Mouse (Mus musculus): ENCODE measurements around the gene Wdr81. TPM values are rescaled to one million over a fixed set of nuclear protein-coding genes. Genes with fewer than 3 reads are reported as not detected.

Wdr81 gene
- polyA plus RNA-seq, 1 experiment from 2014 or later: 4.9 TPM

DNA sequence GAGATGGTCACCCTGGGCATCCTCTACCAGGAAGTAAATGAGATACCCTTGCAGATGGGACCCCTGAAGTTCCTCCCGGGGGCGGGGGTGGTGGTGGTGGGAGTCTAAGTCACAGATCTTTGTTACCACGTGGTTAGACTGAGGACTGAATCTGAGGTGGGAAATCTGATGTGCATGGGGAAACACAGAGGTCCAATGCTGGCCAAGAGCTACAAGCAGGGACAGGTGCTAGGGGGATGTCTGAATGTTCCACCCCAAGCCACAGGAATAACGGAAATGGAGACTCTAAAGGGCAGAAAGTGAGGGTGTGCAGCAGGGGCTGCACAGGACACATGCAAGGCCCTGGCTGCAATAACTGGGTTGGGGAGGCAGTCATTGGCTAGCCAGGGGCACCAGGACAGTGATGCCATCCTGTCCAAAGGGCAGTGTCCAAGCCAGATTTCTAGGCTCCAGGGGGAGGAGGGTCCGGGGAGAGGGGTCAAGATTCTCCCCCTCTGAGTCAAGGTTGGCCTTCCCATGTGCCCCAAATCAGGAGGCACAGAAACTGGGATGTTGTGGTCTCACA, 33.6 kb downstream of the Wdr81 start:
- ATAC-seq (no peak), DNase-seq (ENCODE audit: low spot score) (no peak)
- H3K9me3 ChIP-seq (replicated peaks; ENCODE audit: control insufficient read depth, low read length): no peaks in the 10 kb centered on the region
- no peak overlapping the region for H3K27ac ChIP-seq (ENCODE audit: low read depth, low read length)
- 72% methylated on average over 5 of the region's 5 CpGs for whole genome bisulfite sequencing
- H3K4me1 ChIP-seq (ENCODE audit: control insufficient read depth, insufficient read depth, low read length): no peaks in the 10 kb centered on the region
- no peak overlapping the region for H3K4me3 ChIP-seq (ENCODE audit: low read depth, low read length)
- no peak overlapping the region for H3K9ac ChIP-seq (ENCODE audit: low read length)
- no peak overlapping the region for H3K4me2 ChIP-seq (ENCODE audit: low read length)
- H3K36me3 ChIP-seq (ENCODE audit: control insufficient read depth, insufficient read depth, low read length): no peaks in the 10 kb centered on the region
- no peaks in the 10 kb centered on the region for H3K27me3 ChIP-seq (replicated peaks; ENCODE audit: control insufficient read depth, insufficient read depth, low read length)

DNA sequence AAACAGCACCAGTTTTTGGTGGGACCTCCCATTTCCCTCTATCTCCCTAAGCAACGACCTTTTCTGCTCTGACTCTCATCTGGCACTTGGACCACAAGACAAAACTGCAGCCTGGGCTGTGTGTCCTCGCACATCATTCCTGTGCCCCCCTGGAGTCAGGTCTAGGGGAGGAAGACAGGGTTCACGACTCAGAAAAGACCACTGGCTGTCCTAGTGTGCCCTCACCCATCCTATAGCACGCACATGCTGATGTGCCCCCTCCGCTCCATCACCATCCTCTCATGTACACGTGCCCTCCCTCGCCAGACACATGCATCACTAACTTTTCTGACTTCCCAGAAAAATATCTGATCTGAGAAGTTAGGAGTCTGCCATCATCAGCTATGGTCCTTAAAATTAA, 34.5 kb downstream of the Wdr81 start:
- no peak for DNase-seq (ENCODE audit: low spot score)
- Histone ChIP-seq H3K9ac (ENCODE audit: low read length) (no peak overlapping the region), H3K27ac (ENCODE audit: low read depth, low read length) (no peak overlapping the region), H3K4me3 (ENCODE audit: low read depth, low read length) (no peak overlapping the region), H3K27me3 (replicated peaks; ENCODE audit: control insufficient read depth, insufficient read depth, low read length) (no peaks in the 10 kb centered on the region), H3K9me3 (replicated peaks; ENCODE audit: control insufficient read depth, low read length) (no peaks in the 10 kb centered on the region), H3K4me2 (ENCODE audit: low read length) (no peak overlapping the region), H3K36me3 (ENCODE audit: control insufficient read depth, insufficient read depth, low read length) (no peaks in the 10 kb centered on the region), H3K4me1 (ENCODE audit: control insufficient read depth, insufficient read depth, low read length) (no peaks in the 10 kb centered on the region)
- 81% methylated on average over 7 of the region's 7 CpGs for WGBS
- no peak for ATAC-seq

DNA sequence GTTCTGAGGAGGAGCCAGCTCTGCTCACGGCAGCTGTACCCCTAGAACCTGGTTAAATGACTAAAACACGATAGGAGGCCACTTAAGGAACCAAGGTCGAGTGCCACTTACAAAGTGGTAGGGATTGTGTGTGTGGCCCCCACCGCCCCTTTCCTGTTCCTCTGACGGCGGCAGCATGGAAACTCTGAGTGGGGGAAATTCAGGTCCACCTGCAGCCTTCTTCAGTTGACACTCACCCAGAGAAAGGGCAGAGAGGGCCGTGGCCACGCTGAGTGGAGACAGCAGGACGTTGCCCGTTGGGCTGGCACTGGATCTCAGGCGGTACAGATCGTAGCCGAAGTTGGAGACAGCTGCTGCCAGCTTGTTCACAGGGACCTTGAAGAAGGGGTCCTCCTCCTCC, 38.5 kb downstream of the Wdr81 start:
- 87% methylated on average over 13 of the region's 13 CpGs for WGBS
- H3K27ac ChIP-seq (ENCODE audit: low read depth, low read length): no peak overlapping the region
- no peak for DNase-seq (ENCODE audit: low spot score)

GRCm38 (mm10) chr11:75415096-75415495, 39.4 kb downstream of the Wdr81 start:
- Histone ChIP-seq H3K27ac (ENCODE audit: low read depth, low read length) (no peak overlapping the region), H3K27me3 (replicated peaks; ENCODE audit: control insufficient read depth, insufficient read depth, low read length) (no peaks in the 10 kb centered on the region), H3K4me2 (ENCODE audit: low read length) (no peak overlapping the region), H3K4me3 (ENCODE audit: low read depth, low read length) (no peak overlapping the region), H3K9ac (ENCODE audit: low read length) (no peak overlapping the region), H3K4me1 (ENCODE audit: control insufficient read depth, insufficient read depth, low read length) (no peaks in the 10 kb centered on the region), H3K36me3 (ENCODE audit: control insufficient read depth, insufficient read depth, low read length) (no peaks in the 10 kb centered on the region), H3K9me3 (replicated peaks; ENCODE audit: control insufficient read depth, low read length) (no peaks in the 10 kb centered on the region)
- no peak for ATAC-seq
- DNase-seq (ENCODE audit: low spot score): no peak
- 50% methylated on average over 7 of the region's 7 CpGs for WGBS

More for the DNA sequence above, 38.5 kb downstream of the Wdr81 start:
- Histone ChIP-seq H3K9ac (ENCODE audit: low read length) (no peak overlapping the region), H3K27me3 (replicated peaks; ENCODE audit: control insufficient read depth, insufficient read depth, low read length) (no peaks in the 10 kb centered on the region), H3K36me3 (ENCODE audit: control insufficient read depth, insufficient read depth, low read length) (no peaks in the 10 kb centered on the region), H3K4me2 (ENCODE audit: low read length) (no peak overlapping the region), H3K9me3 (replicated peaks; ENCODE audit: control insufficient read depth, low read length) (no peaks in the 10 kb centered on the region), H3K4me3 (ENCODE audit: low read depth, low read length) (no peak overlapping the region), H3K4me1 (ENCODE audit: control insufficient read depth, insufficient read depth, low read length) (no peaks in the 10 kb centered on the region)
- no peak for ATAC-seq

DNA sequence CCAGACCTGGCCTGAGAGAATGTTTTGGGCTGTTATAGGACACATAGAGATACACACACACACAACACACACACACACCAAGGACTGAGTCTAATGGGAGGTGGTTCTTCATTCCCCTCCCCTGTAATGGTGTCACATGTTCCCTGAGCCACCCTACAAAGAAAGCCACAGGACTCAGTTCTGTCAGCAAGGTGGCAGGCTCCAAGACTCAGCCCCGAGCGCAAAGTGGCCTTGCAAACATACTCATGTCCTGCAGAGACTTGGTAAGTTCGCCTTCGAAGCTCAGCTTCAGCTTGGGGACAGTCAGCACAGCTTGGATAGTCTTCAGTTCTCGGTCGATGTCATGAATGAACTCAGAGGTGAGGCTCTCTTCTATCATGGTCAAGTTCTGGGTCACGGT, 43.9 kb downstream of the Wdr81 start:
- H3K9me3 ChIP-seq (replicated peaks; ENCODE audit: control insufficient read depth, low read length): no peaks in the 10 kb centered on the region
- 91% methylated on average over 7 of the region's 7 CpGs for WGBS
- no peak overlapping the region for H3K4me3 ChIP-seq (ENCODE audit: low read depth, low read length)
- H3K27me3 ChIP-seq (replicated peaks; ENCODE audit: control insufficient read depth, insufficient read depth, low read length): no peaks in the 10 kb centered on the region
- no peaks in the 10 kb centered on the region for H3K36me3 ChIP-seq (ENCODE audit: control insufficient read depth, insufficient read depth, low read length)
- H3K27ac ChIP-seq (ENCODE audit: low read depth, low read length): no peak overlapping the region
- H3K4me1 ChIP-seq (ENCODE audit: control insufficient read depth, insufficient read depth, low read length): no peaks in the 10 kb centered on the region
- ATAC-seq: no peak
- no peak for DNase-seq (ENCODE audit: low spot score)
- H3K9ac ChIP-seq (ENCODE audit: low read length): no peak overlapping the region
- no peak overlapping the region for H3K4me2 ChIP-seq (ENCODE audit: low read length)

- H3K36me3 ChIP-seq (ENCODE audit: control insufficient read depth, insufficient read depth, low read length): no peaks in the 10 kb centered on the region
- H3K4me2 ChIP-seq (ENCODE audit: low read length): no peak overlapping the region
- no peaks in the 10 kb centered on the region for H3K27me3 ChIP-seq (replicated peaks; ENCODE audit: control insufficient read depth, insufficient read depth, low read length)
- no peak overlapping the region for H3K4me3 ChIP-seq (ENCODE audit: low read depth, low read length)
- H3K9ac ChIP-seq (ENCODE audit: low read length): no peak overlapping the region
- 79% methylated on average over 17 of the region's 17 CpGs for WGBS
- H3K27ac ChIP-seq (ENCODE audit: low read depth, low read length): no peak overlapping the region
- H3K4me1 ChIP-seq (ENCODE audit: control insufficient read depth, insufficient read depth, low read length): no peaks in the 10 kb centered on the region
- no peak for ATAC-seq
- no peaks in the 10 kb centered on the region for H3K9me3 ChIP-seq (replicated peaks; ENCODE audit: control insufficient read depth, low read length)
- no peak for DNase-seq (ENCODE audit: low spot score)
Observed at GRCm38 (mm10) chr11:75409679-75410575, 44.6 kb downstream of the Wdr81 start.

DNA sequence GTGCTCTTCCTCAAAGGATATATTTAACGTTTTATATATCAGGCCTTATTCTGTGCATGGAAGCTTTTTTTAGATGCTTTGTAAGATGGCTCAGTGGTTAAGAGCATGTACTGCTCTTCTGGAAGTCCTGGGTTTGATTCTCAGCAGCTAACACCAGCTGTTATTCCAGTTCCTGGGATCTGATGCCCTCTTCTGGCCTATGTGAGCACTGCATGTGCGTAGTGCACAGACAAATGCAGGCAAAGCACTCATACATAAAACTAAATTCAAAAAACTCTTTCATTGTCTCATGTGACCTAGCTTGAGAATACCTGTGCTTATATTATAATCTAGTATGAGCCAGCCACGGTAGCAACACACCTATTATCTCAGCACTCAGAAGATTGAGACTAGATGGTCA, 47.7 kb downstream of the Wdr81 start:
- Histone ChIP-seq H3K4me3 (ENCODE audit: low read depth, low read length) (no peak overlapping the region), H3K36me3 (ENCODE audit: control insufficient read depth, insufficient read depth, low read length) (no peaks in the 10 kb centered on the region), H3K4me2 (ENCODE audit: low read length) (no peak overlapping the region), H3K9ac (ENCODE audit: low read length) (no peak overlapping the region), H3K9me3 (replicated peaks; ENCODE audit: control insufficient read depth, low read length) (no peaks in the 10 kb centered on the region), H3K27ac (ENCODE audit: low read depth, low read length) (no peak overlapping the region), H3K27me3 (replicated peaks; ENCODE audit: control insufficient read depth, insufficient read depth, low read length) (no peaks in the 10 kb centered on the region), H3K4me1 (ENCODE audit: control insufficient read depth, insufficient read depth, low read length) (no peaks in the 10 kb centered on the region)
- 40% methylated on average over 3 of the region's 3 CpGs for WGBS
- ATAC-seq: no peak
- no peak for DNase-seq (ENCODE audit: low spot score)

- Histone ChIP-seq H3K4me2 (ENCODE audit: low read length) (no peak overlapping the region), H3K4me1 (ENCODE audit: control insufficient read depth, insufficient read depth, low read length) (no peaks in the 10 kb centered on the region), H3K4me3 (ENCODE audit: low read depth, low read length) (no peak overlapping the region), H3K27ac (ENCODE audit: low read depth, low read length) (no peak overlapping the region), H3K9ac (ENCODE audit: low read length) (no peak overlapping the region), H3K9me3 (replicated peaks; ENCODE audit: control insufficient read depth, low read length) (no peaks in the 10 kb centered on the region), H3K27me3 (replicated peaks; ENCODE audit: control insufficient read depth, insufficient read depth, low read length) (no peaks in the 10 kb centered on the region), H3K36me3 (ENCODE audit: control insufficient read depth, insufficient read depth, low read length) (no peaks in the 10 kb centered on the region)
- ATAC-seq (no peak), DNase-seq (ENCODE audit: low spot score) (no peak)
- 73% methylated on average over 4 of the region's 4 CpGs for WGBS
Observed at GRCm38 (mm10) chr11:75406104-75406503, 48.4 kb downstream of the Wdr81 start.

DNA sequence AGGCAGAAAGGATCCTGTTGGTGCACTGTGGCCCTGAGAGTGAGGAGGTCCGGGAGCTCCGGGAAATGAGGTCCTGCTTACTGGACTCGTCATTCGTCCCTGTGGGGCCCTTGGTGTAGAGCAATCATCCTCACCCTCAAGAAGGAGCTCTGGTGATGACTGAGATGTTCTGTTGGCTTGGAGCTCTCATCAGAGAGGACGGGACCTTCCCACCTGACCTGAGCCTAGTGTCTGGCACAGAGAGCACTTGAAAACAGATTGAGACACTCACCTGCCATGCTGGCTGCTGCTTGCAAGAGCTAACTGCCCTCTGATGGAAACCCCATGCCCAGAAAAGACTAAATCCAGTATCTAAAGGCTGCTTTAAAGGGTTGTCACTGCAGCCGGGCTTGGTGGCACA, 49.7 kb downstream of the Wdr81 start:
- ATAC-seq (no peak), DNase-seq (ENCODE audit: low spot score) (no peak)
- H3K36me3 ChIP-seq (ENCODE audit: control insufficient read depth, insufficient read depth, low read length): no peaks in the 10 kb centered on the region
- no peaks in the 10 kb centered on the region for H3K9me3 ChIP-seq (replicated peaks; ENCODE audit: control insufficient read depth, low read length)
- no peaks in the 10 kb centered on the region for H3K27me3 ChIP-seq (replicated peaks; ENCODE audit: control insufficient read depth, insufficient read depth, low read length)
- H3K4me3 ChIP-seq (ENCODE audit: low read depth, low read length): no peak overlapping the region
- no peak overlapping the region for H3K4me2 ChIP-seq (ENCODE audit: low read length)
- no peak overlapping the region for H3K9ac ChIP-seq (ENCODE audit: low read length)
- no peaks in the 10 kb centered on the region for H3K4me1 ChIP-seq (ENCODE audit: control insufficient read depth, insufficient read depth, low read length)
- H3K27ac ChIP-seq (ENCODE audit: low read depth, low read length): no peak overlapping the region
- WGBS: 92% methylated on average over 6 of the region's 6 CpGs

All from forebrain, embryonic 14.5 days (tissue).